Mouse (Mus musculus): Measurements from ENCODE around the gene Gm9049. TPM values are rescaled to one million over a fixed set of nuclear protein-coding genes. Genes with fewer than 3 reads are reported as not detected.

Gm9049 gene
- total RNA-seq (2023) = not detected

DNA sequence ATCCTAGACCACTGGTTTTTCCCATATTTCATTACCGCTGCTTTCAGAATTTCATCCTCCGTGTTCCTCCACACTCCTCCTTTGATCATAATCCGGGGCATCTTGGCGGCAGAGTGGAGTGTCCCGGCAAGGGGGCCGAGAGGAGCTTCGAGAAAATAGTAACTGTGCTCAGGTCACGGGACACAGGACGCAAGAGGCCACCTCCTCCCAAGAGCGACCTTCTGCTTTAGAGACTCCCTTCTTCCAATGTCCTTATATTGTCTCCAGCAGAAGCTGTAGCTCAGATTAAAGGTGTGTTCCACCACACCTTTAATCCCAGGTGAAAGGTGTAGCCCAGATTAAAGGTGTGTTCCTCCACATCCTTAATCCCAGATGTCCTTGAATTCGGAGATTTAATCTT lies at the start of gene Gm9049:
Gm9049 (minus strand) TSS at position 101 of the 400 bp plus-strand sequence.

DNA sequence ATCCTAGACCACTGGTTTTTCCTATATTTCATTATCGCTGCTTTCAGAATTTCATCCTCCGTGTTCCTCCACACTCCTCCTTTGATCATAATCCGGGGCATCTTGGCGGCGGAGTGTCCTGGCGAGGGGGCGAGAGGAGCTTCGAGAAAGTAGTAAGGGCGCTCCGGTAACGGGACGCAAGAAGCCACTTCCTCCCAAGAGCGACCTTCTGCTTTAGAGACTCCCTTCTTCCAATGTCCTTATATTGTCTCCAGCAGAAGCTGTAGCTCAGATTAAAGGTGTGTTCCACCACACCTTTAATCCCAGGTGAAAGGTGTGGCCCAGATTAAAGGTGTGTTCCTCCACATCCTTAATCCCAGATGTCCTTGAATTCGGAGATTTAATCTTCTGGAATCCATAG lies 5.3 kb downstream of the Gm9049 start, which contains the start of gene Gm9048:
Gm9048 (minus strand) TSS at position 101 of the 400 bp plus-strand sequence.

DNA sequence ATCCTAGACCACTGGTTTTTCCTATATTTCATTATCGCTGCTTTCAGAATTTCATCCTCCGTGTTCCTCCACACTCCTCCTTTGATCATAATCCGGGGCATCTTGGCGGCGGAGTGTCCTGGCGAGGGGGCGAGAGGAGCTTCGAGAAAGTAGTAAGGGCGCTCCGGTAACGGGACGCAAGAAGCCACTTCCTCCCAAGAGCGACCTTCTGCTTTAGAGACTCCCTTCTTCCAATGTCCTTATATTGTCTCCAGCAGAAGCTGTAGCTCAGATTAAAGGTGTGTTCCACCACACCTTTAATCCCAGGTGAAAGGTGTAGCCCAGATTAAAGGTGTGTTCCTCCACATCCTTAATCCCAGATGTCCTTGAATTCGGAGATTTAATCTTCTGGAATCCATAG lies 10.8 kb downstream of the Gm9049 start, which contains the start of gene Gm9046:
Gm9046 (minus strand) TSS at position 101 of the 400 bp plus-strand sequence.

DNA sequence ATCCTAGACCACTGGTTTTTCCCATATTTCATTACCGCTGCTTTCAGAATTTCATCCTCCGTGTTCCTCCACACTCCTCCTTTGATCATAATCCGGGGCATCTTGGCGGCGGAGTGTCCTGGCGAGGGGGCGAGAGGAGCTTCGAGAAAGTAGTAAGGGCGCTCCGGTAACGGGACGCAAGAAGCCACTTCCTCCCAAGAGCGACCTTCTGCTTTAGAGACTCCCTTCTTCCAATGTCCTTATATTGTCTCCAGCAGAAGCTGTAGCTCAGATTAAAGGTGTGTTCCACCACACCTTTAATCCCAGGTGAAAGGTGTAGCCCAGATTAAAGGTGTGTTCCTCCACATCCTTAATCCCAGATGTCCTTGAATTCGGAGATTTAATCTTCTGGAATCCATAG lies 16.2 kb downstream of the Gm9049 start, which contains the start of gene Gm9045:
Gm9045 (minus strand) TSS at position 101 of the 400 bp plus-strand sequence.

DNA sequence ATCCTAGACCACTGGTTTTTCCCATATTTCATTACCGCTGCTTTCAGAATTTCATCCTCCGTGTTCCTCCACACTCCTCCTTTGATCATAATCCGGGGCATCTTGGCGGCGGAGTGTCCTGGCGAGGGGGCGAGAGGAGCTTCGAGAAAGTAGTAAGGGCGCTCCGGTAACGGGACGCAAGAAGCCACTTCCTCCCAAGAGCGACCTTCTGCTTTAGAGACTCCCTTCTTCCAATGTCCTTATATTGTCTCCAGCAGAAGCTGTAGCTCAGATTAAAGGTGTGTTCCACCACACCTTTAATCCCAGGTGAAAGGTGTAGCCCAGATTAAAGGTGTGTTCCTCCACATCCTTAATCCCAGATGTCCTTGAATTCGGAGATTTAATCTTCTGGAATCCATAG lies 21.6 kb downstream of the Gm9049 start, which contains the start of gene Gm9044:
Gm9044 (minus strand) TSS at position 101 of the 400 bp plus-strand sequence.

DNA sequence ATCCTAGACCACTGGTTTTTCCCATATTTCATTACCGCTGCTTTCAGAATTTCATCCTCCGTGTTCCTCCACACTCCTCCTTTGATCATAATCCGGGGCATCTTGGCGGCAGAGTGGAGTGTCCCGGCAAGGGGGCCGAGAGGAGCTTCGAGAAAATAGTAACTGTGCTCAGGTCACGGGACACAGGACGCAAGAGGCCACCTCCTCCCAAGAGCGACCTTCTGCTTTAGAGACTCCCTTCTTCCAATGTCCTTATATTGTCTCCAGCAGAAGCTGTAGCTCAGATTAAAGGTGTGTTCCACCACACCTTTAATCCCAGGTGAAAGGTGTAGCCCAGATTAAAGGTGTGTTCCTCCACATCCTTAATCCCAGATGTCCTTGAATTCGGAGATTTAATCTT lies 27.0 kb downstream of the Gm9049 start, which contains the start of gene Gm9040:
Gm9040 (minus strand) TSS at position 101 of the 400 bp plus-strand sequence.

Other genes with a start within 250 kb of the Gm9049 start
- 9.4 TPM for gene Mdm1, start 212.3 kb downstream of the Gm9049 start, total RNA-seq (2023)
- gene Il22, start 149.2 kb downstream of the Gm9049 start, total RNA-seq (2023) = not detected
- gene Gm32717, start 113.3 kb downstream of the Gm9049 start, total RNA-seq (2023) = 0.53 TPM
- 0.53 TPM for gene Gm32802, start 95.4 kb downstream of the Gm9049 start, total RNA-seq (2023)
- not detected for gene Iltifb, start 59.1 kb downstream of the Gm9049 start, total RNA-seq (2023)
- gene Gm9040, start 27.1 kb downstream of the Gm9049 start, total RNA-seq (2023) = not detected
- not detected for gene Gm9044, start 21.7 kb downstream of the Gm9049 start, total RNA-seq (2023)
- not detected for gene Gm9045, start 16.3 kb downstream of the Gm9049 start, total RNA-seq (2023)
- gene Gm9046, start 10.8 kb downstream of the Gm9049 start, total RNA-seq (2023) = not detected
- not detected for gene Gm9048, start 5.4 kb downstream of the Gm9049 start, total RNA-seq (2023)
- gene Ifng, start 86.9 kb upstream of the Gm9049 start, total RNA-seq (2023) = 5.8 TPM

Measured in CD4-positive naive resting alpha-beta T cell, adult 57 days (primary cell).